Mouse (Mus musculus) stomach, embryonic 15.5 days (tissue): ENCODE results near the gene Knstrn. TPM values are rescaled to one million over a fixed set of nuclear protein-coding genes. Genes with fewer than 3 reads are reported as not detected.
A peak's percentile ranks its signal among the peaks of the same experiment; 100 is the strongest.

Source experiments
- ATAC-seq: fragments of 200-750 bp; cut with Nextera tagmentation; 2 replicates; pipeline ENCODE4 v1.8.0; 2017; ENCODE audit warnings: low read depth, moderate number of reproducible peaks, moderate TSS enrichment; ENCODE audit not compliant: insufficient read depth, low FRiP score
- H3K27ac ChIP-seq: fragments of 300-500 bp; sonication (generic); 2 replicates; pipeline ENCODE4 v1.5.1; 2015; ENCODE audit warnings: mild to moderate bottlenecking, inconsistent platforms
- H3K27me3 ChIP-seq: fragments of 300-500 bp; sonication (generic); replicated peaks from 2 replicates; pipeline ENCODE4 v1.6.1; 2015; ENCODE audit warnings: inconsistent platforms
- H3K36me3 ChIP-seq: fragments of 300-500 bp; sonication (generic); 2 replicates; pipeline ENCODE4 v1.6.1; 2015; ENCODE audit warnings: inconsistent platforms
- H3K4me1 ChIP-seq: fragments of 300-500 bp; sonication (generic); 2 replicates; pipeline ENCODE4 v1.6.1; 2015; ENCODE audit warnings: inconsistent platforms
- H3K4me2 ChIP-seq: fragments of 300-500 bp; sonication (generic); 2 replicates; pipeline ENCODE4 v1.6.1; 2015; ENCODE audit warnings: mild to moderate bottlenecking, inconsistent platforms
- H3K4me3 ChIP-seq: fragments of 300-500 bp; sonication (generic); replicated peaks from 2 replicates; pipeline ENCODE4 v1.5.1; 2015; ENCODE audit warnings: inconsistent platforms
- H3K9ac ChIP-seq: fragments of 300-500 bp; sonication (generic); 2 replicates; pipeline ENCODE4 v1.6.1; 2015; ENCODE audit warnings: inconsistent platforms
- H3K9me3 ChIP-seq: fragments of 300-500 bp; sonication (generic); 2 replicates; pipeline ENCODE4 v1.6.1; 2016; ENCODE audit warnings: inconsistent platforms
- WGBS: fragments of 180-500 bp; shearing (Covaris S2); methylation state at CpG from one replicate; pipeline ENCODE4 v1.1.7; 2015; 5-methylcytosine and 5-hydroxymethylcytosine counted together
- polyA plus RNA-seq: library from polyadenylated mRNA; unstranded; fragments of >200 nt; fragmentation: Nextera tagmentation; extraction: Ambion mirVana; gene quantifications from 2 replicates; pipeline ENCODE4 v1.2.1, GENCODE M21; 2015

The Knstrn gene
- polyA plus RNA-seq, 1 experiment from 2014 or later, result 88.1 TPM

DNA sequence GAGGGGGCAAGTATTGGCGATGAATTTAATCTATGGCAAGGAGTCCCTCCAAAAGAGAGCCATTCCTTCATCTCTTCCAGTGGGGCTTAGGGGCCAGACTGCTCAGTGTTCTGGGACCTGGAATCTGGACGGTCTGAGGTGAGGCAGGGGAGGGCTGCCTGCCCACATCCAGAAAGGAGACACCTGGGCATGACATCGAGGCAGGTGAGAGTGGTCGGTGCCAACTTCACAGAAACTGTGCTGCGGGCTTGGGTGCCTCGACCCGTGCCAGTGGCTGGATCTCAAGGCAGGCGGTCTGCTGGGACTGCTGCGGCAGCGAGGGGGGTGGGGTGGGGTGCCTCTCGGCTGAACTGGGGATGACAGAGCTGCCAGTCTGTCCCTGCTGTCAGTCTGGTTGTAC, 84.0 kb downstream of the Knstrn start:
- no peak overlapping the region for H3K9ac ChIP-seq
- 9% methylated on average over 11 of the region's 11 CpGs for WGBS
- H3K4me3 ChIP-seq, result no peak overlapping the region

DNA sequence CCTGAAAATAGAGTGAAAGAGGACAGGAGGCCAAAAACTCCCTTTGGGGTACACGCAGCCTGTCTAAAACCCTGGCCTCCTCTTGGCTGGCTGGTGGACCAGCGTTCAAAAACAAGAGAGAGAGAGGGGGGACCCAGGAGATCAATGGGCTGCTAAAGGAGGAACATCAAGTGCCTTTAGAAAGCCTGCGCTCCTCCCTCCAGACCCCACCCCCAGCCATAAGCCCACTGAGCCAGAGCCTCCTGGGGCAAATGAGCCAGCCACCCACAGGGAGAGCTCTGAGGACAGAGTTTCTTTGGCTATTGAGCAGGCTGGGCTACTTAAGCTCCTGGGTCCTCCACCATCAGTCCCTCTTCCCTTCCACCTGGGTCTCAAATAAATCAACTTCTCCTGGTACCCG, 85.0 kb downstream of the Knstrn start:
- ATAC-seq, result no peak
- Histone ChIP-seq H3K4me1 (peaks cover 46% of the 10 kb centered on the region), H3K9me3 (no peaks in the 10 kb centered on the region), H3K27ac (no peak overlapping the region), H3K36me3 (no peaks in the 10 kb centered on the region), H3K4me2 (no peak overlapping the region), H3K9ac (no peak overlapping the region), H3K27me3 (peaks cover 57% of the 10 kb centered on the region), H3K4me3 (no peak overlapping the region)
- 12% methylated on average over 4 of the region's 4 CpGs for WGBS

More for the DNA sequence above, 84.0 kb downstream of the Knstrn start:
- no peaks in the 10 kb centered on the region for H3K36me3 ChIP-seq
- no peaks in the 10 kb centered on the region for H3K9me3 ChIP-seq
- H3K4me1 ChIP-seq, result peaks cover 38% of the 10 kb centered on the region
- H3K27ac ChIP-seq, result no peak overlapping the region
- no peak for ATAC-seq
- peaks cover 60% of the 10 kb centered on the region for H3K27me3 ChIP-seq
- no peak overlapping the region for H3K4me2 ChIP-seq

DNA sequence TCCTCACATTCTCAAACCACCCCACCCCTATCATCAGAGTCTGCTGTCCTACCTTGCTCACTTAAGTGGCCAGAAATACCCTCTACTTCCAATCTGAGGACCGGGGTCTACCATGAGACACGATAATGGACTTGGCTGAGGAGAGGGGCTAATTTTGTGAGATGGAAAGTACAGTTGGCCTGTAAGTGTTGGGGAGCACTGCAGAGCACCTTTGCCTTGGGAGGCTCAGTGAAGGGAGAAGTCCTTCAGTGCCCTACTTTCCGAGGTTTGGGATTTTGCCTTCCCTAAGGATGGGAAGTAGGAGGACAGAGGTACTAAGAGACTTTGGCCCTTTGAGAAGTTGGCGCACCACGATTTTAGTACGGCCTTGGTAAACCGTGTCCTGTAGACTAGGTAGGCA, 85.5 kb downstream of the Knstrn start:
- no peak for ATAC-seq
- no peaks in the 10 kb centered on the region for H3K36me3 ChIP-seq
- no peak overlapping the region for H3K9ac ChIP-seq
- WGBS, result 25% methylated on average over 7 of the region's 7 CpGs
- H3K27me3 ChIP-seq, result peaks cover 56% of the 10 kb centered on the region
- H3K4me1 ChIP-seq, result peaks cover 46% of the 10 kb centered on the region
- no peak overlapping the region for H3K27ac ChIP-seq
- no peak overlapping the region for H3K4me2 ChIP-seq
- no peak overlapping the region for H3K4me3 ChIP-seq
- no peaks in the 10 kb centered on the region for H3K9me3 ChIP-seq

DNA sequence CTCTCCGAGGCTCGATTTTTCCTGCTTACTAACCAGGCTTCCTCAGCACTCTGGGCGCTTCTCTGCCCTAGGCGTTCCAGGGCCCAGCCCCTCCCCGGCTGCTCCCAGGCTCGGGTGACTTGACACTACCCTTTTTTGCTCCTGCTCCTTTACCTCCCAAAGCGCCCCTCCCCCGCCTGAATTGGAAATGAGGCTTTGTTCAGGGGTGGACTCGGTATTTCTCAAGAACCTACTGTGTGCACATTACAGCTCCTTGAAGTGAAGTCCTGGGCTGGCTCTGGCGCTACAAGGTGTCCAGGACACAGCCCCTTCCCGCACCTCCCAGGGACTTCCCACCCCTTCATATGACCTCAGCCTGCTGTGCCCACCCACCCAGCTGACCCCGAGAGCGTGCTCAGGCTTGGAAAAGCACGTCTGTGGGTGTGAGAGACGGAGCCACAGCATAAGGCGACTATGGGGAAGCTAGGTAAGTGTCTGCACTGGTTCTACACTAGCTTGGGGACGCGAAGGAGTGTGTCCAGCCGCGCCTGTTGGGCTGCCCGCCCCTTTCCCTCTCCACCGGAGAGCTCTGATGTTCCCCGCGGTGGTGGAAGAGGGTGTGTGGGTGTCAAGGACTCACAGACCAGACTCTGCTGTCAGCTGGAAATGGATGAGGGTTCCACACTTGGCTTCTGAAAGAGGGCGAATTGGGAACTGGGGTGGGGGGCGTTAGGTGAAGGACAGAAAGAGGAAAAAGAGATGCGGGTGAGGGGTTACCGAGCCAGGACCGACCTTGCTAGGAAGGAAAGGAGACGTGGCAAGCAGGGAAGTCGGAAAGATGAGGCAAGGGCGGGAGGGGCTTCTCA, 86.4 kb downstream of the Knstrn start, which contains the start of gene Bahd1:
Bahd1 (plus strand) TSS at position 397 of the 845 bp plus-strand sequence.
- H3K4me2 ChIP-seq, result peak within 1 kb of the TSS; percentile 97
- H3K4me1 ChIP-seq, result peaks cover 46% of the 10 kb centered on the region
- H3K9ac ChIP-seq, result no peak within 1 kb of the TSS; the same call in 1 of the 2 replicates
- no peak within 1 kb of the TSS for H3K27ac ChIP-seq
- 1% methylated on average over 32 of the region's 32 CpGs for WGBS
- H3K9me3 ChIP-seq, result no peaks in the 10 kb centered on the region
- no peaks in the 10 kb centered on the region for H3K36me3 ChIP-seq
- no peak for ATAC-seq
- H3K4me3 ChIP-seq, result peak within 1 kb of the TSS; percentile 94
- H3K27me3 ChIP-seq, result peaks cover 52% of the 10 kb centered on the region

DNA sequence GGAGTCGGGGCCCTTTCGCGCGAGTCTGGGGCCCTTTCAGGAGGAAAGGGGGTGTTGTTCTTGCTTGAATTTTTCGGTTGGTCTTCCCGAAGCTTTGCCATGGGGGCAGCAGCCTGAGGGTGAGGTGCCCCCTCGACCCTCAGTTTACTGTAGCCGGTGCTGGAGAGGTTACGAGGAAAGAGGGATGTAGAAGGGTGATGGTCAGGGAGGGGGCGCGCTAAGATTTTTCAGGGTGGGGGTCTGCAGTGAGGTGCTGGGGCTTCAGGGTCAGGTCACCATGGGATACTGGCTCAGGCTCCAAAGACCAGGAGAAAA, 87.0 kb downstream of the Knstrn start:
- peak overlapping the region; percentile 94 for H3K4me3 ChIP-seq
- 0% methylated on average over 11 of the region's 11 CpGs for WGBS
- H3K4me2 ChIP-seq, result peak overlapping the region; percentile 97
- H3K27ac ChIP-seq, result no peak overlapping the region
- no peaks in the 10 kb centered on the region for H3K9me3 ChIP-seq
- H3K4me1 ChIP-seq, result peaks cover 45% of the 10 kb centered on the region
- no peak overlapping the region; the same call in 1 of the 2 replicates for H3K9ac ChIP-seq
- peaks cover 46% of the 10 kb centered on the region for H3K27me3 ChIP-seq
- no peak for ATAC-seq
- no peaks in the 10 kb centered on the region for H3K36me3 ChIP-seq

DNA sequence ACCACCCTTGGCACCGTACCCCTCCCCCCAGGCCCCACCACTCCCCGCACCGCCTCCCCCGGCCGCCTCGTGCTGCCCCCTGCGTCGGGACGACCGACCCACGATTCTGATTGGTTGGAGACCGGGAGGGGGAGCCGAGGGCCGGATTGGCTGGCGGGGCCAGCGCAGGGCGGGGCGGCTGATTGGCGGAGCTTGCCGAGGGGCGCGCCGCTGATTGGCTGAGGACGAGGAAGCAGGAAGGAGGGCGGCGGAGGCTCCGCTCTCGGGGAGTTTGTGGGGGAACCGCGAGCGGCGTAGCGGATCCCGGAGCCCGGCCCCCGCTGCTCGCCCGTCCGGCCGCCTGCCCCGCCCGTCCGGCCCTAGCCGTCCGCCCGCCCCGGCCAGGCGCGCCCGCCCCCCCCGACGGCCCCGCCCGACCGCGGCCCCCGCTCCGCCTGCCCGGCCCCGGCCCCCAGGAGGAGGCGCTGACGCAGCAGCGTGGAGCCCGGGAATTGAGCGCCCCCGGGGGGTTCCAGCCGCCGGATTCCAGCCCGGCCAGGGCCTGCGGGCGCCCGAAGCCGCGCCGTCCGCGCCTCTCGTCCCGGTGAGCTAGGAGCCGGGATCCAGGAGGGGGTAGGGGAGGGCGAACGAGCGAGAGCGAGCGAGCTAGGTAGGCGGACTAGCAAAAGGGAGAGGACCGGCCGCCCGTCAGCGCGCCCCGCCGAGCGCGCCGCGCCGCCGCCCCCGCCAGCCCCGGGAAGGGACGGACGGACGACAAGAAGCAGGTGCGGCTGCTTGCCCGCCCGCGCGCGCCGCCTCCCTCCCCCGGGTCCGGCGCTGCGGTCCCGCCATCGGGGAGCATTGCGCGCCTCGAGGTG, 87.6 kb downstream of the Knstrn start:
- Histone ChIP-seq H3K4me3 (peak overlapping the region; percentile 94), H3K27ac (peak overlapping the region; percentile 70), H3K4me2 (peak overlapping the region; percentile 97), H3K36me3 (no peaks in the 10 kb centered on the region), H3K9ac (peak overlapping the region; percentile 82), H3K9me3 (no peaks in the 10 kb centered on the region), H3K27me3 (peaks cover 41% of the 10 kb centered on the region), H3K4me1 (peaks cover 39% of the 10 kb centered on the region)
- under 1% methylated on average over 95 of the region's 120 CpGs for WGBS
- ATAC-seq, result peak; percentile 91

DNA sequence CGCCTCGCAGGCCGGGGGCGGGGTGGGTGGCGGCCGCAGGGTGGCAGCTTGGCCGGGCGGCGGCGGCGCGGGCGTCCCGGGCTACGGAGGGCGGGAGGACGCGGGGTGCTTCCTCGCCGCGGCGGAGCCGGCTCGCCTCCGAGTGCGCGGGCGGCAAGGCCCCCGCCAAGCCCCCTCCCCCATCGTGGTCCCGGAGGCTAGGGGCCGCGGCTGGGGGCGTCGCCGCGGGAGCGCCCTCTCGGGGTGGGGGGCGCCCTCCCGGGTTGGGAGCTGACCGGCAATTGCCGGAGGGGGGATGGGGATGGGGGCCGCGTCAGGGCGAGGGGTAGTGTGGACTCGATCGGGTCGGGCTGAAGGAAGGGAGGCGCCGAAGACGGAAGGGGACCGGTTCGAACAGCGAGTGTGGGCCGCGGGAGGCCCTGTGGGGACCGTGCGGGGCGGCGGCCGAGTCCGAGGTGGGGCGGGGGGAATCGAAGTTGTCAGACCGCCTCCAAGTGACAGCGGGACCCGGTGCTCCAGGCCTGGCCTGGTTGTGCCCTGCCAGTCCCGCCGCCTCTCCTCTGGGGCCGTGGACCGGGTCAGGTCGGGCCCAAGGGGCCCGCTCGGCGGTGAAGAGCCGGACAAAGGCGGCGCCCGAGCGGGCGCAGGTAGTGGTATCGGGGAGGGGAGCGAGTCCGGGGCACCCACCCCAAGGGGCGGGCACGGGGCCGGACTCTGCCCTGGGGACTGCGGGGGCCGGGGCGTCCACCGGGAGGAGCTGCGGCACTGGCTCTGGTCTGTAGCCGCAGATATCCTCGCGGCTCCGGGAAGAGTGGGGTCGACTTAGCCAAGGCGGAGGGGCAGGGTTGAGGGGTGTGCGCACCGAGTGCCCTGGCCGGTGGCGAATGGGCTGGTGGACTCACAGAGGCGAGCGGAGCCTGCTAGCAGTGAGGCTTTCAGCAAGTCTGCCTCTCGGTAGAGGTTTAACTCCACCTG, 88.5 kb downstream of the Knstrn start:
- H3K36me3 ChIP-seq, result no peaks in the 10 kb centered on the region
- H3K4me3 ChIP-seq, result peak overlapping the region; percentile 94
- WGBS, result 2% methylated on average over 67 of the region's 106 CpGs
- peak overlapping the region; percentile 70 for H3K27ac ChIP-seq
- peak overlapping the region; percentile 97 for H3K4me2 ChIP-seq
- H3K4me1 ChIP-seq, result peaks cover 30% of the 10 kb centered on the region
- no peaks in the 10 kb centered on the region for H3K9me3 ChIP-seq
- peak; percentile 28 for ATAC-seq
- H3K27me3 ChIP-seq, result peaks cover 32% of the 10 kb centered on the region
- peak overlapping the region; percentile 82 for H3K9ac ChIP-seq

DNA sequence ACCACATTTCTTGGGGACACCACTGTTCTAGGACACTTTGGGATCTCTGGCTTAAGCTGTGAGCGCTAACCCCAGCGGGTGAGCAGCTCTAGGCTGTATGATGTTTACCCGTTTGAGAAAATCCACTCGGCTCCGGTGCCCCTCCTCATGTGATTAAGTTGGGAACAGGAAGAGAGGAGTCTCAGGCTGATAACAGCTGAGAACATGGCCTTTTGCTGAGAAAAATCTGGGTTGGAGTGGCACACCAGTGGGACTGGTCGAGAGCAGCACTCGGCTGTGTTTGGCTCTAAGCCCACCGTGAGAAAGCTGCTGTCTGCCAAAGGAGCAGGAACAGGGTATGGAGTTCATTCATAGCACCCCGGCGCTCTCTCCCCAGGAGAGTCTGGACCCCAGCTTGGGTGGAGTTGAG, 89.5 kb downstream of the Knstrn start:
- Histone ChIP-seq H3K9ac (no peak overlapping the region), H3K27me3 (peaks cover 22% of the 10 kb centered on the region), H3K36me3 (no peaks in the 10 kb centered on the region), H3K4me2 (peak overlapping the region; percentile 97), H3K4me3 (peak overlapping the region; percentile 94), H3K4me1 (peaks cover 28% of the 10 kb centered on the region), H3K27ac (no peak overlapping the region), H3K9me3 (no peaks in the 10 kb centered on the region)
- 14% methylated on average over 10 of the region's 10 CpGs for WGBS
- no peak for ATAC-seq

Other genes starting within 250 kb of the Knstrn start
- gene Bub1b, start 215.8 kb upstream of the Knstrn start, polyA plus RNA-seq, result 66.9 and 72.0 TPM in 2 replicates
- gene Pak6, start 150.7 kb upstream of the Knstrn start, polyA plus RNA-seq, result 3.6 and 4.8 TPM in 2 replicates
- 0.04 and 0.08 TPM in 2 replicates for gene Ankrd63, start 110.0 kb upstream of the Knstrn start, polyA plus RNA-seq
- 1.5 and 1.8 TPM in 2 replicates for gene Plcb2, start 85.6 kb upstream of the Knstrn start, polyA plus RNA-seq
- 22.6 and 23.1 TPM in 2 replicates for gene Inafm2, start 68.2 kb upstream of the Knstrn start, polyA plus RNA-seq
- gene Ccdc9b, start 51.3 kb upstream of the Knstrn start, polyA plus RNA-seq, result 1.4 and 1.5 TPM in 2 replicates
- 28.1 and 31.4 TPM in 2 replicates for gene Phgr1, start 41.2 kb upstream of the Knstrn start, polyA plus RNA-seq
- gene Disp2, start 34.3 kb upstream of the Knstrn start, polyA plus RNA-seq, result 2.8 and 3.3 TPM in 2 replicates
- gene Ivd, start 48.0 kb downstream of the Knstrn start, polyA plus RNA-seq, result 55.1 and 58.9 TPM in 2 replicates
- gene Bahd1, start 86.4 kb downstream of the Knstrn start, polyA plus RNA-seq, result 5.7 TPM in 2 replicates
- 26.3 and 26.9 TPM in 2 replicates for gene Chst14, start 112.5 kb downstream of the Knstrn start, polyA plus RNA-seq
- gene Ccdc32, start 215.4 kb downstream of the Knstrn start, polyA plus RNA-seq, result 22.3 and 24.7 TPM in 2 replicates
- gene Rpusd2, start 220.8 kb downstream of the Knstrn start, polyA plus RNA-seq, result 3.9 and 4.1 TPM in 2 replicates
- gene Knl1, start 233.1 kb downstream of the Knstrn start, polyA plus RNA-seq, result 52.2 and 57.6 TPM in 2 replicates